Mouse (Mus musculus): ENCODE measurements around the gene Dhx29.

Gene Dhx29

GRCm38 (mm10) chr13:112927287-112928001 is at the start of gene Dhx29, which contains the start of gene Mtrex:
Dhx29 (plus strand) TSS chr13:112927454.
Mtrex (minus strand) TSS chr13:112927398.
- peak; percentile 98 to 99 for DNase-seq (ENCODE audit: low spot score in 2 of 2)

- DNase-seq (ENCODE audit: low spot score in 2 of 2), result no peak
Observed at GRCm38 (mm10) chr13:112887234-112887633, 40.0 kb upstream of the Dhx29 start.

- DNase-seq (ENCODE audit: low spot score in 2 of 2), result no peak
Observed at GRCm38 (mm10) chr13:112902176-112902575, 25.1 kb upstream of the Dhx29 start.

GRCm38 (mm10) chr13:112909663-112910062 is 17.6 kb upstream of the Dhx29 start:
- DNase-seq (ENCODE audit: low spot score in 2 of 2), result no peak

- DNase-seq (ENCODE audit: low spot score in 2 of 2), result no peak
Observed at GRCm38 (mm10) chr13:112910434-112910833, 16.8 kb upstream of the Dhx29 start.

GRCm38 (mm10) chr13:112919141-112919865 is 8.0 kb upstream of the Dhx29 start:
- no peak for DNase-seq (ENCODE audit: low spot score in 2 of 2)

GRCm38 (mm10) chr13:112920906-112921305 is 6.3 kb upstream of the Dhx29 start:
- no peak for DNase-seq (ENCODE audit: low spot score in 2 of 2)

GRCm38 (mm10) chr13:112925266-112925665 is 2.0 kb upstream of the Dhx29 start:
- no peak for DNase-seq (ENCODE audit: low spot score in 2 of 2)

GRCm38 (mm10) chr13:112925976-112926375 is 1.3 kb upstream of the Dhx29 start:
- DNase-seq (ENCODE audit: low spot score in 2 of 2), result no peak

GRCm38 (mm10) chr13:112926796-112927195 is 458 bp upstream of the Dhx29 start:
- no peak for DNase-seq (ENCODE audit: low spot score in 2 of 2)

- no peak for DNase-seq (ENCODE audit: low spot score in 2 of 2)
Observed at GRCm38 (mm10) chr13:112928038-112928668, 899 bp downstream of the Dhx29 start.

- DNase-seq (ENCODE audit: low spot score in 2 of 2), result no peak
Observed at GRCm38 (mm10) chr13:112938130-112938529, 10.9 kb downstream of the Dhx29 start.

- DNase-seq (ENCODE audit: low spot score in 2 of 2), result no peak
Observed at GRCm38 (mm10) chr13:112941879-112942330, 14.7 kb downstream of the Dhx29 start.

- no peak for DNase-seq (ENCODE audit: low spot score in 2 of 2)
Observed at GRCm38 (mm10) chr13:112945312-112945711, 18.1 kb downstream of the Dhx29 start.

- no peak for DNase-seq (ENCODE audit: low spot score in 2 of 2)
Observed at GRCm38 (mm10) chr13:112945900-112946299, 18.6 kb downstream of the Dhx29 start.

- DNase-seq (ENCODE audit: low spot score in 2 of 2), result no peak
Observed at GRCm38 (mm10) chr13:112954067-112954466, 26.8 kb downstream of the Dhx29 start.

- DNase-seq (ENCODE audit: low spot score in 2 of 2), result no peak
Observed at GRCm38 (mm10) chr13:112963081-112963480, 35.8 kb downstream of the Dhx29 start.

GRCm38 (mm10) chr13:112964421-112964820 is 37.2 kb downstream of the Dhx29 start:
- DNase-seq (ENCODE audit: low spot score in 2 of 2), result no peak

- no peak for DNase-seq (ENCODE audit: low spot score in 2 of 2)
Observed at GRCm38 (mm10) chr13:112967267-112967666, 40.0 kb downstream of the Dhx29 start.

- DNase-seq (ENCODE audit: low spot score in 2 of 2), result no peak
Observed at GRCm38 (mm10) chr13:112976720-112977119, 49.5 kb downstream of the Dhx29 start.

- no peak for DNase-seq (ENCODE audit: low spot score in 2 of 2)
Observed at GRCm38 (mm10) chr13:112985605-112986450, 58.6 kb downstream of the Dhx29 start.

Data from urinary bladder, postnatal 4 days (tissue).